Mouse (Mus musculus): ENCODE data around the gene Foxm1. TPM values are rescaled to one million over a fixed set of nuclear protein-coding genes. Genes with fewer than 3 reads are reported as not detected.
A peak's percentile ranks its signal among the peaks of the same experiment; 100 is the strongest.

The Foxm1 gene
- polyA plus RNA-seq, 1 experiment from 2014 or later: 32.8 TPM

DNA sequence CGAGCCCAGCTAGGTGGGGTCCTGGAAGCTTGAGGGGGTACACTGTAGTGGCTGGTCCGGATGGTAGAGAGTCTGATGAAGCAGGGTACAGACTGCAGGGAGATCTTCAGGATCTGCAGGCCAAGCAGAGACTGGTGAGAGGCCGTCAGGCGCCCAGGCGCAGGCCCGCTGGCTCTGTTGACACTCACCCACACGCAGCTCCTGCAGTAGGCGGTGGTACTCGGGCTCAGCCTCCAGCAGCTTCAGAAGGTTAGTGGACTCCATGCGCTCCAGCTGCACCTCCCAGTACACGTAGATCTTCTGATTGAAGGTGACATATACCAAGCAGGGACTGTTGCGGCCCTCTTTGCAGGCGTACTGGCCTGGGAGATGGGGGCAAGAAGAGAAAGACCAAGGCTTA, 47.5 kb downstream of the Foxm1 start:
- no peak overlapping the region for H3K4me3 ChIP-seq
- peaks cover 84% of the 10 kb centered on the region for H3K36me3 ChIP-seq
- no peaks in the 10 kb centered on the region for H3K4me1 ChIP-seq
- H3K9me3 ChIP-seq: no peaks in the 10 kb centered on the region
- ATAC-seq (ENCODE audit: low FRiP score, low read depth): no peak
- no peak overlapping the region for H3K27ac ChIP-seq
- no peak overlapping the region for H3K4me2 ChIP-seq (replicated peaks)
- H3K9ac ChIP-seq: no peak overlapping the region
- H3K27me3 ChIP-seq: no peaks in the 10 kb centered on the region
- WGBS: 98% methylated on average over 13 of the region's 13 CpGs

DNA sequence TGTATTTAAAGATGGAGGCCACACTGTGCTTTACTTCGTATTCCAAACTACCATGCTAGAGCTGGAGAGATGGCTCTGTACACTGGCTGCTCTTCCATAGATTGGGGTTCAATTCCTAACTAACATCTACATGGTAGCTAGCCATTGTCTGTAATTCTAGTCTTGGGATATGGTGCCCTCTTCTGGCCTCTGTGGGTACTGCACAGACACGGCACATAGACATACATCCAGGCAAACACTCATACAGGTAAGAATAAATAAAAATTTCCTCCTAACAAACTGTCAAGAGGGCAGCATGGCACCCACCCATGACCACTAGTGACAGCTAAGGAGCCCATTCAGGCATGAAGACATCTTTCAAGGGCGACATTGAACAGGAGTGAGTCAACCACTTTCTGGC, 48.3 kb downstream of the Foxm1 start:
- Histone ChIP-seq H3K9me3 (no peaks in the 10 kb centered on the region), H3K27ac (no peak overlapping the region), H3K4me1 (no peaks in the 10 kb centered on the region), H3K36me3 (peaks cover 87% of the 10 kb centered on the region), H3K4me3 (no peak overlapping the region), H3K27me3 (no peaks in the 10 kb centered on the region), H3K9ac (no peak overlapping the region), H3K4me2 (replicated peaks) (no peak overlapping the region)
- WGBS: 21% methylated on average over 3 of the region's 3 CpGs
- ATAC-seq (ENCODE audit: low FRiP score, low read depth): peak; percentile 33; the same call in 1 of the 2 replicates

DNA sequence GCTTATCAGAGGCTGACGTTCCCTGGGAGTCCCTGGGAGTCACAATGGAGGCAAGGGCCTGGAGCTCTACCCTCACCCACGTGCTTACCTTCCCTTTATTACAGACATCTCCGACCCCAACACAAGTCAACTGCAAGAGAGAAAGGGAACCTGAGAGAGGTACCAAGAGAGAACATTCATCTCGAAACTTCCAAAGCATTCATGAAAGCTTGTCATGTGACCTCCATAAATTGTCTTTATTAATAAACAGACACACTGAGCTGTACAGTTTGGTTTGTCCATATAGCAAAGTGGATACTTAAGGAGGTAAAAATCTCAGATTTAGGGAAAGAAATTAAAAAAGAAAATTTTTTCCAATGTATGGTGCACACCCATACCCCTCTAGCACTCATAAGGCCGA, 53.4 kb downstream of the Foxm1 start:
- Histone ChIP-seq H3K27me3 (no peaks in the 10 kb centered on the region), H3K4me2 (replicated peaks) (no peak overlapping the region), H3K4me1 (no peaks in the 10 kb centered on the region), H3K27ac (no peak overlapping the region), H3K4me3 (no peak overlapping the region), H3K9me3 (no peaks in the 10 kb centered on the region), H3K9ac (no peak overlapping the region), H3K36me3 (peaks cover 50% of the 10 kb centered on the region)
- 88% methylated on average over 5 of the region's 5 CpGs for WGBS
- ATAC-seq (ENCODE audit: low FRiP score, low read depth): no peak

DNA sequence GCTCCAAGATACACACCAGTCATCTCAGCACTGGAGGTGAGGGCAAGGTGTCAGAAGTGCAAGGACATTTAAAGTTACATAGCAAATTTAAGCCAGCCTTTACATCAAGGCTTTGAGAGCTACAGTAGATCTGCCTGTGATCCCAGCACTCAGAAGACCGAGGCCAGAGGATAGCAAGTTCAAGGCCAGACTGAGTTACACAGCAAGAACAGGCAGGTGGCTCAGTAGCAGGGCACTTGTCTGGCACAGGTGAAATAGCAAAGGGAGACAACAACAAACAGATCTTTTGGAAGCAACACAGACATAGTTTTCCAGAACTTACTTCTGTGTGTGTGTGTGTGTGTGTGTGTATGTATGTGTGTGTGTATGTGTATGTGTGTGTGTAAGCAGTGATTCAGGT, 55.3 kb downstream of the Foxm1 start:
- Histone ChIP-seq H3K4me3 (no peak overlapping the region), H3K9ac (no peak overlapping the region), H3K27ac (no peak overlapping the region), H3K4me1 (no peaks in the 10 kb centered on the region), H3K36me3 (peaks cover 32% of the 10 kb centered on the region), H3K27me3 (no peaks in the 10 kb centered on the region), H3K9me3 (no peaks in the 10 kb centered on the region), H3K4me2 (replicated peaks) (no peak overlapping the region)
- no peak for ATAC-seq (ENCODE audit: low FRiP score, low read depth)
- WGBS: 91% methylated on average over 1 of the region's 1 CpGs

DNA sequence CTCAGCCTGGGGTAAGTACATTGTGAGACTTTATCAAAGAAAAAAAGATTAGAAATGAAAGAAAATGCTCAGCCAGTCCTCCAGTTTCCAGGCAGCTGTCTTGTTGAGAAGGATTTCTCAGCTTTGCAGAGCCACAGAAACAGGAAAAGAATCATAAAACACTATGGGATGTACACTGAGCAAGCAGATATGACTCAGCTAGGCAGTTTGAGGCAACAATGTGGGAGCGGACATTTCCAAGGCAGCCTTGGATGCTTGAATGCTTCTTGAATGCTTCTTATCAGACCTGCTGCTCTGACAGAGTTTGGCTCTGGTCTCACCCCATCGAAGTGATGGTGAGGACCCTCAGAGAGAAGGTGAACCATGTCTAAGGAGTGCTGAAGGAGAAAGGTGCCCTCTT, 58.3 kb downstream of the Foxm1 start:
- Histone ChIP-seq H3K4me2 (replicated peaks) (no peak overlapping the region), H3K27me3 (no peaks in the 10 kb centered on the region), H3K4me3 (no peak overlapping the region), H3K9ac (no peak overlapping the region), H3K9me3 (no peaks in the 10 kb centered on the region), H3K4me1 (0 out of 2 replicates have a peak, but pooled peaks cover 3% of the 10 kb centered on the region), H3K27ac (no peak overlapping the region), H3K36me3 (peaks cover 15% of the 10 kb centered on the region)
- ATAC-seq (ENCODE audit: low FRiP score, low read depth): no peak
- WGBS: 85% methylated on average over 2 of the region's 2 CpGs

DNA sequence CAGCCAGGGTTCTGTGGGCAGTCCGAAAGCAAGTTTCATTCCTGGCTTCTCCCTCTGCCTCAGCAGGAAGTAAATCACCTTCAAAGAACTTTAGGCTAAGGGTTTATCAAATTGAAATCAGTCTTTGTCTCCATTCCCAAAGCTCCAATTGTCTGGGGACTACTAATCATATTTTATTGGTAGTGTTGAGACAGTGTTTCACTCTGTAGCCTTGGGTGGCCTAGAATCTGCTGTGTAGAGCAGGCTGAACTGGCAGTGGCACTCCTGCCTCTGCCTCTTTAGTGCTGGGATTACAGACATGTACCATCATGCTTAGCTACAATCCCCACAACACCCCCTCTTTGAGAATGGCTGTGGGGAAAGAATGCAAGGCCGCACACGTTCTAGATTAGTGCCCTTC, 58.7 kb downstream of the Foxm1 start:
- 85% methylated on average over 3 of the region's 3 CpGs for WGBS
- H3K9ac ChIP-seq: no peak overlapping the region
- no peak overlapping the region for H3K27ac ChIP-seq
- H3K4me2 ChIP-seq (replicated peaks): no peak overlapping the region
- peaks cover 14% of the 10 kb centered on the region; the same call in 1 of the 2 replicates for H3K36me3 ChIP-seq
- H3K9me3 ChIP-seq: no peaks in the 10 kb centered on the region
- no peak for ATAC-seq (ENCODE audit: low FRiP score, low read depth)
- H3K27me3 ChIP-seq: no peaks in the 10 kb centered on the region
- H3K4me1 ChIP-seq: 0 out of 2 replicates have a peak, but pooled peaks cover 3% of the 10 kb centered on the region
- no peak overlapping the region for H3K4me3 ChIP-seq

DNA sequence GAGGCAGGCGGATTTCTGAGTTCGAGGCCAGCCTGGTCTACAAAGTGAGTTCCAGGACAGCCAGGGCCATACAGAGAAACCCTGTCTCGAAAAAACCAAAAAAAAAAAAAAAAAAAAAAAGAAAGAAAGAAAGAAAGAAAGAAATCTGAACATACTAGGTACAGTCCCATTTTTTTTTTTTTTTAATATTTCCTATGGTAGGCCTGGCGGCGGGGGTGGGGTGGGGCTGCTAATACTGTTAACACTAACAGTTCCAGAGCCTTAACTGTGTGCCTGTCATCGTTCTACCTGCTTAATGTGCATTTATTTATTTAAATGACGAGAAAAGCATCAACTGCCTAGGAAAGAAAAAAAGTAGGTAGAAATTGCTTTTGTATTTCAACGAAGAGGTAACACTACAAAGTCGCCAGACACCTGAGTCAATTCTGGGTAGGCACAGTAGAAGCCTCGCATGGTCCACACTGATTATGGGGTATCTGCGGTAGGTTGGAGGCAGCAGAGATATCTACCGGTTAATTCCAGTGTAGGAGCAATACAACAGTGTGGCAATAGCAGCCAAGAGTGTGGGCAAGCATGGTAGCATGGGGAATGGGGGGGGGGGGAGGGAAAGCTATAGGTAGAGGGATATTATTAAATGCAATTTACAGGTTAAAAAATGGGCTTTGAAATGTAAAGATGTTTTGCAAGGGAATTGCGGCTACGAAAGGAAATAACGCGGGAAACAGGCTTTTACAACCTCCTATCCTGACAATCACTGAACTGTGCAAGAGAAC, 60.9 kb downstream of the Foxm1 start:
- 0 out of 2 replicates have a peak, but pooled peaks cover 3% of the 10 kb centered on the region for H3K4me1 ChIP-seq
- H3K4me2 ChIP-seq (replicated peaks): peak overlapping the region; percentile 73
- H3K9me3 ChIP-seq: no peaks in the 10 kb centered on the region
- H3K36me3 ChIP-seq: peaks cover 18% of the 10 kb centered on the region
- 46% methylated on average over 16 of the region's 16 CpGs for WGBS
- no peaks in the 10 kb centered on the region for H3K27me3 ChIP-seq
- peak overlapping the region; percentile 74 for H3K9ac ChIP-seq
- peak overlapping the region; percentile 94 for H3K27ac ChIP-seq
- peak overlapping the region; percentile 66 for H3K4me3 ChIP-seq
- ATAC-seq (ENCODE audit: low FRiP score, low read depth): no peak

DNA sequence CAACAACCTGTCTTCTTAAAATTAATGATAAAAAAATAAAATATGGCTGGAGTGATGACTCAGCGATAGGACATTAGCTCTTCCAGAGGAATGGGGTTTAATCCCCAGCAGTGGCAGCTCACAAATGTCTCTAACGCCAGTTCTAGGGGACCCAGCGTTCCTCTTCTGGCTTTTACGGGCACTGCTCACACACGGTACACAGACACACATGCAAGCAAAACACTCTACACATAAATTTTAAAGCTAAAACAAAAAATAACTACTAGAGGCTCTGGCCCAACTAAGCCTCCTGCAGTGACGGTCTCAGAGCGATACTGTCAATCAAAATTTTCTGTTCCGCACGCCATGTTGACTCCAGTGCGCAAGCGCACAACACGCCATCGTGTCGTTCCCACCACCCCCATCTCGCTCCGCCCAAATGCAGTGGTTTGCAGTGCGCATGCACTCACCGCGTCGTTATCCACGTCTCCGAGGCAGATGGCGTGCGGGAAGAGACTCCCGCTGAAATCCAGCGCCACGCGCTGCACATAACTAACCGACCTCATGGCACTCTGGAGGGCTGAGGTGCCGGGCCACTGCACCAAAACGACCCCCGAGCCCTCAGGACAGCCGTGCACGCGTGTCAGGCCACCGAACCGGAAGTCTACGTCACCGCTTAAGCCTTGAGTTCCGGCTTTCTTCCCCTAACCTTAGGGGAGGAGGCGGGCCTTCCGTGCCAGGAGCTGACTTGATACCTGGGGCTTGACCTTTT, 61.7 kb downstream of the Foxm1 start, which contains the start of gene Itfg2:
Gene Itfg2, minus strand, starts transcription at position 663 of the 751 bp plus-strand sequence.
- Histone ChIP-seq H3K9ac (peak within 1 kb of the TSS; percentile 74), H3K27ac (peak within 1 kb of the TSS; percentile 94), H3K36me3 (peaks cover 24% of the 10 kb centered on the region), H3K4me2 (replicated peaks) (peak within 1 kb of the TSS; percentile 73), H3K27me3 (no peaks in the 10 kb centered on the region), H3K9me3 (no peaks in the 10 kb centered on the region), H3K4me3 (peak within 1 kb of the TSS; percentile 66), H3K4me1 (0 out of 2 replicates have a peak, but pooled peaks cover 3% of the 10 kb centered on the region)
- under 1% methylated on average over 42 of the region's 42 CpGs for WGBS
- peak; percentile 94 for ATAC-seq (ENCODE audit: low FRiP score, low read depth)

DNA sequence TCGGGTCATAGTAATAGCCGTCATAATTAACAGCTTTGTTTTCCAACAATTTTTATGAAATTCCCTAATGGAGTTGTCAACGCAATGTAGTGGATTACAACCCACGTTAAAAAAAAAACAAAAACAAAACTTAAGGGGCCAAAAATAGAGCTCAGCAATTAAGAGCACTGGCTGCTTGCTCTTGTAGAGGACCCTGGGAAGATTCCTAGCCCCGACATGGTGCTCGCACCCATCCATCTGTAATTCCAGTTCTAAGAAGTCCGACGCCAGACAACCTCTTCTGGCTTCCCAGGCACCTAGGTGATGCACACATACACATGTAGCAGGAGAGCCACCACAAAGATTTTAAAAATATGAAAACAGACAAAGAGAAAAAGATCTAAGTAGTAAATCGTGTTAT, 62.3 kb downstream of the Foxm1 start:
- Histone ChIP-seq H3K9ac (peak overlapping the region; percentile 74), H3K27ac (peak overlapping the region; percentile 69), H3K36me3 (peaks cover 28% of the 10 kb centered on the region), H3K4me3 (peak overlapping the region; percentile 66), H3K4me1 (0 out of 2 replicates have a peak, but pooled peaks cover 3% of the 10 kb centered on the region), H3K4me2 (replicated peaks) (peak overlapping the region; percentile 73), H3K27me3 (no peaks in the 10 kb centered on the region), H3K9me3 (no peaks in the 10 kb centered on the region)
- WGBS: 16% methylated on average over 9 of the region's 9 CpGs
- no peak for ATAC-seq (ENCODE audit: low FRiP score, low read depth)

Other genes with a start within 250 kb of the Foxm1 start
- gene Tspan9, start 219.4 kb upstream of the Foxm1 start, polyA plus RNA-seq (2015; fragmentation: Nextera tagmentation; extraction: Ambion mirVana): 125 and 132 TPM in 2 replicates
- 4.2 and 5.4 TPM in 2 replicates for gene Tead4, start 62.1 kb upstream of the Foxm1 start, polyA plus RNA-seq (2015; fragmentation: Nextera tagmentation; extraction: Ambion mirVana)
- gene Tulp3, start 7.1 kb upstream of the Foxm1 start, polyA plus RNA-seq (2015; fragmentation: Nextera tagmentation; extraction: Ambion mirVana): 24.0 and 26.3 TPM in 2 replicates
- 157 and 161 TPM in 2 replicates for gene Rhno1, start 56 bp upstream of the Foxm1 start, polyA plus RNA-seq (2015; fragmentation: Nextera tagmentation; extraction: Ambion mirVana)
- 0.34 and 0.49 TPM in 2 replicates for gene Tex52, start 12.5 kb downstream of the Foxm1 start, polyA plus RNA-seq (2015; fragmentation: Nextera tagmentation; extraction: Ambion mirVana)
- gene Gm44596, start 12.5 kb downstream of the Foxm1 start, polyA plus RNA-seq (2015; fragmentation: Nextera tagmentation; extraction: Ambion mirVana): not detected in 2 replicates
- 5.9 and 6.9 TPM in 2 replicates for gene Nrip2, start 36.3 kb downstream of the Foxm1 start, polyA plus RNA-seq (2015; fragmentation: Nextera tagmentation; extraction: Ambion mirVana)
- 41.1 and 41.3 TPM in 2 replicates for gene Itfg2, start 62.0 kb downstream of the Foxm1 start, polyA plus RNA-seq (2015; fragmentation: Nextera tagmentation; extraction: Ambion mirVana)
- 434 and 451 TPM in 2 replicates for gene Fkbp4, start 75.7 kb downstream of the Foxm1 start, polyA plus RNA-seq (2015; fragmentation: Nextera tagmentation; extraction: Ambion mirVana)
- 0.33 TPM in 1 of 2 replicates, not detected in the other for gene Pzp, start 163.8 kb downstream of the Foxm1 start, polyA plus RNA-seq (2015; fragmentation: Nextera tagmentation; extraction: Ambion mirVana)
- not detected in 2 replicates for gene A2ml1, start 218.6 kb downstream of the Foxm1 start, polyA plus RNA-seq (2015; fragmentation: Nextera tagmentation; extraction: Ambion mirVana)

All from limb, embryonic 13.5 days (tissue).